Mouse (Mus musculus) forebrain, postnatal 0 days (tissue): ENCODE measurements around the gene Zmynd8. TPM values are rescaled to one million over a fixed set of nuclear protein-coding genes. Genes with fewer than 3 reads are reported as not detected.

Experiments
- ATAC-seq: fragments of 200-750 bp; cut with Nextera tagmentation; 2 replicates; pipeline ENCODE4 v1.8.0; 2017; ENCODE audit warnings: mild to moderate bottlenecking, moderate library complexity
- DNase-seq: peaks from one replicate; pipeline ENCODE4 v3.0.0-alpha.2; 2015
- H3K27ac ChIP-seq: fragments of 300-500 bp; sonication (generic); 2 replicates; pipeline ENCODE4 v1.5.1; 2014; ENCODE audit warnings: low read depth, mild to moderate bottlenecking, antibody characterized with exemption, low read length, moderate library complexity, mixed read lengths
- H3K27me3 ChIP-seq: fragments of 300-500 bp; sonication (generic); 2 replicates; pipeline ENCODE4 v1.6.1; 2014; ENCODE audit warnings: mild to moderate bottlenecking, low read length, mixed read lengths; ENCODE audit not compliant: insufficient read depth
- H3K36me3 ChIP-seq: fragments of 300-500 bp; sonication (generic); 2 replicates; pipeline ENCODE4 v1.6.1; 2014; ENCODE audit warnings: mild to moderate bottlenecking, moderate library complexity; ENCODE audit not compliant: insufficient read depth
- H3K4me1 ChIP-seq: fragments of 300-500 bp; sonication (generic); 2 replicates; pipeline ENCODE4 v1.6.1; 2014; ENCODE audit warnings: antibody characterized with exemption; ENCODE audit not compliant: insufficient read depth
- H3K4me2 ChIP-seq: fragments of 300-500 bp; sonication (generic); 2 replicates; pipeline ENCODE4 v1.6.1; 2014; ENCODE audit warnings: low read depth, mild to moderate bottlenecking, moderate library complexity
- H3K4me3 ChIP-seq: fragments of 300-500 bp; sonication (generic); 2 replicates; pipeline ENCODE4 v1.5.1; 2014; ENCODE audit warnings: low read depth, low read length, mixed read lengths
- H3K9ac ChIP-seq: fragments of 300-500 bp; sonication (generic); 2 replicates; pipeline ENCODE4 v1.6.1; 2014; ENCODE audit warnings: mild to moderate bottlenecking
- H3K9me3 ChIP-seq: fragments of 300-500 bp; sonication (generic); 2 replicates; pipeline ENCODE4 v1.6.1; 2016; ENCODE audit warnings: low read length
- CTCF ChIP-seq: sonication (generic); IDR thresholded peaks from 2 replicates; pipeline ENCODE4 v1.5.1; 2016; ENCODE audit warnings: antibody characterized with exemption, control low read depth, low read depth
- WGBS: fragments of 180-500 bp; shearing (Covaris S2); extraction: QIAGEN DNeasy Blood & Tissue Kit; methylation state at CpG from one replicate; pipeline ENCODE4 v1.1.7; 2014; 5-methylcytosine and 5-hydroxymethylcytosine counted together
- polyA plus RNA-seq: library from polyadenylated mRNA; unstranded; fragments of >200 nt; fragmentation: Nextera tagmentation; extraction: Ambion mirVana; gene quantifications from 2 replicates; pipeline ENCODE4 v1.2.1, GENCODE M21; 2015
- total RNA-seq: library from RNA; depleted of rRNA; stranded (reverse); fragments of >200 nt; gene quantifications from 2 replicates; pipeline ENCODE4 v1.2.3, GENCODE M21; 2014

The Zmynd8 gene
- total and polyA plus RNA-seq, 2 experiments from 2014 or later: 45.7 to 63.5 TPM

DNA sequence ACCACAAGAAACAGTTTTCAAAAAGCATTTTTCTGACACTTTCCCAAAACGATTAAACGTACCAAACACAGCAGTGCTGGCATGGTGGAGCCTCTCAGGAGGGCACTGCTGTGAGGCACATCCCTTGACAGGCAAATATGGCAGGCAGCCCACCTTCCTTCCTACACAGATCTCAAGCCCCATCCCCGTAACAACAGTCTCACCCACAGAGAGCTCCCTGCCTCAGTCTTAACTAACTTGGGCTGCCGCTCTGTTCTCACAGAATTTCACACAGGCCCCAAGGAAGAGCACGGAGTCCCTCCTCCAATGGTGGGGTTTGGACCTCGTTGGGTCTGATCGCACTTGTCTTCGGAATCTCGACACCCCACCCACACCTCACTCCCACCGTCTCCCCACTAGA is 56.6 kb downstream of the Zmynd8 start:
- no peaks in the 10 kb centered on the region for H3K9me3 ChIP-seq
- no peaks in the 10 kb centered on the region for H3K27me3 ChIP-seq
- no peaks in the 10 kb centered on the region for H3K4me1 ChIP-seq
- H3K4me2 ChIP-seq: no peak overlapping the region
- no peak for TF ChIP-seq CTCF
- H3K9ac ChIP-seq: no peak overlapping the region
- WGBS: 93% methylated on average over 10 of the region's 10 CpGs
- H3K27ac ChIP-seq: no peak overlapping the region
- H3K4me3 ChIP-seq: no peak overlapping the region
- DNase-seq: no peak
- no peak for ATAC-seq
- H3K36me3 ChIP-seq: peaks cover 69% of the 10 kb centered on the region

GRCm38 (mm10) chr2:165841805-165842204 is 57.0 kb downstream of the Zmynd8 start:
- Histone ChIP-seq H3K4me2 (no peak overlapping the region), H3K27ac (peak overlapping the region; percentile 29; the same call in 1 of the 2 replicates), H3K9me3 (no peaks in the 10 kb centered on the region), H3K36me3 (peaks cover 73% of the 10 kb centered on the region), H3K9ac (no peak overlapping the region), H3K4me3 (no peak overlapping the region), H3K4me1 (no peaks in the 10 kb centered on the region), H3K27me3 (no peaks in the 10 kb centered on the region)
- TF ChIP-seq CTCF: no peak
- DNase-seq: no peak
- no peak for ATAC-seq
- 89% methylated on average over 6 of the region's 6 CpGs for WGBS

GRCm38 (mm10) chr2:165840852-165841251 is 58.0 kb downstream of the Zmynd8 start:
- H3K4me3 ChIP-seq: no peak overlapping the region
- no peak overlapping the region for H3K9ac ChIP-seq
- no peak for DNase-seq
- H3K4me1 ChIP-seq: no peaks in the 10 kb centered on the region
- H3K27ac ChIP-seq: peak overlapping the region; percentile 45; the same call in 1 of the 2 replicates
- no peak for ATAC-seq
- H3K4me2 ChIP-seq: no peak overlapping the region
- no peak for TF ChIP-seq CTCF
- H3K27me3 ChIP-seq: no peaks in the 10 kb centered on the region
- no peaks in the 10 kb centered on the region for H3K9me3 ChIP-seq
- H3K36me3 ChIP-seq: peaks cover 81% of the 10 kb centered on the region
- 90% methylated on average over 7 of the region's 7 CpGs for WGBS

DNA sequence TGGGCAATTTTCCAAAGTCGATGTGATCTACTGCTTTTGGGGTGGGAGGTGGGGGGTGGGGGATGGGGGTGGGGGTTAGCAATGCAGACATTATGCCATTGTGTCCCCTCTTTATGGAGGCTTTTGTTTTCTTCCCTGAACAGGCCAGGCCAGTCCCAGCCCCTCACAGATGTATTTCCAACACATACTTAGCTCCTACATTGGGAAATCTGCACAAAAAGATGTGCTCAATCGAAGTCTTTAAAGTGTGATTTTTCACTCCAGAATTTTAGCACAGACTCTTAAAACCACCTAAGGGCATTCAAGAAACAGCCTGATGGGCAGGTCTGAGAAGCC is 59.5 kb downstream of the Zmynd8 start:
- 0 out of 2 replicates have a peak, but pooled peaks have one; percentile 26 for ATAC-seq
- no peak overlapping the region for H3K4me2 ChIP-seq
- no peak for DNase-seq
- peaks cover 81% of the 10 kb centered on the region for H3K36me3 ChIP-seq
- no peaks in the 10 kb centered on the region for H3K9me3 ChIP-seq
- no peak for TF ChIP-seq CTCF
- H3K9ac ChIP-seq: 0 out of 2 replicates have a peak overlapping the region, but pooled peaks have one; percentile 1
- H3K27ac ChIP-seq: no peak overlapping the region; the same call in 1 of the 2 replicates
- no peaks in the 10 kb centered on the region for H3K27me3 ChIP-seq
- no peaks in the 10 kb centered on the region for H3K4me1 ChIP-seq
- no peak overlapping the region for H3K4me3 ChIP-seq
- WGBS: 30% methylated on average over 2 of the region's 2 CpGs

DNA sequence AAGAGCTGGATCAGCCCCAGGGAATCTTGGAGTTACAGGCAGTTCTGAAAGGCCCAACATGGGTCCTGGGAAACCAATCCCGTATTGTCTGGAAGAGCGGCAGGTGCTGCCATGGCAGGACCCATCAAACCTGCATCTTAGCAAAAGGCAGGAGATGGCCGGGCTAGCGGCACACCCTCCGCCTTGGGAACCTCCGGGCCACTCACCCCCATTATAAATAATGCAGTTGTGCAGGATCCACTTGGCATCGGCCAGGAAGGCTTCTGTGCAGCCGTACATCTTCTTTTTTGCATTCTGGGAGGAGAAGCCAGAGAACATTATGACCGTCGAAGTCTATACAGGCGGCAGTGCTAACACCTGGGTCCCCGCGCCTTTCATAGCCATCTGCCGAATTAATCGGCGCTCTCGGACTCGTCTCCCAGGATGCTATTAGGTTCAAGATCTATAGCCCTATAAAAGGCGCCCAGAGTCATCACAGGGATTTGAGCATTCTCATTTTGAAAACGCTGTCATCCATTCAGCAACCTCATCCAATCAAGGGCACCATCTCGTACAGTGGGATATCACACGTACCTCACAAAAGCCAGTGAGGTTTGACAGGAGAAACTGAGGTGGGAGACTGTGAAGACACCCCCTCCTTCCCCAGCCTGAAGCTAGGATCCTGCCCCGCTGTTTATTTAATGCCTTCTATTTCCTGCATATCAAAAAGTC is 60.1 kb downstream of the Zmynd8 start:
- H3K27ac ChIP-seq: peak overlapping the region; percentile 66
- peak; percentile 76 for ATAC-seq

DNA sequence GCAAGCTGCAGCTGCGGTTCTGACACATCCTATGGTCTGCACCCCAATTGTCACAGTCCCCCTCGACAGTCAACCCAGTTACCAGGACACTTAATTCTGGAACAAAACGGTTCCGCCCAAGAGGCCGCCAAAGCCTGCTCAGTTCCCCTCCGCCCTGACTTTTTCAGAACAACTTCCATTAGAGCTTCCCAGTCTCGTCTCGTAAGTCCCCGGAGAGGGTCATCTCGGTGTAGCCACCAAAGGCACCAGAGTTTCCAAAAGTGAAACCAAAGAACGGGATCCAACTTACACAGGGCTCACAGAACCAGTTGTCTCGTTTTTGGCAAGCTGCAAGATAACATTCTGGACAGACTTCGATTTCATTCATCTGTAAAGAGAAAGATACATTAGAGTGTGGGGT is 64.2 kb downstream of the Zmynd8 start:
- WGBS: 92% methylated on average over 13 of the region's 13 CpGs
- no peaks in the 10 kb centered on the region for H3K27me3 ChIP-seq
- H3K27ac ChIP-seq: no peak overlapping the region
- H3K4me2 ChIP-seq: no peak overlapping the region
- no peaks in the 10 kb centered on the region for H3K9me3 ChIP-seq
- ATAC-seq (no peak), DNase-seq (no peak)
- no peak for TF ChIP-seq CTCF
- H3K4me1 ChIP-seq: no peaks in the 10 kb centered on the region
- H3K9ac ChIP-seq: no peak overlapping the region
- H3K4me3 ChIP-seq: no peak overlapping the region
- peaks cover 75% of the 10 kb centered on the region for H3K36me3 ChIP-seq

More for the DNA sequence above, 60.1 kb downstream of the Zmynd8 start:
- H3K36me3 ChIP-seq: peaks cover 82% of the 10 kb centered on the region
- H3K4me2 ChIP-seq: no peak overlapping the region
- DNase-seq: no peak
- 52% methylated on average over 23 of the region's 23 CpGs for WGBS
- H3K9ac ChIP-seq: no peak overlapping the region
- TF ChIP-seq CTCF: no peak
- no peaks in the 10 kb centered on the region for H3K9me3 ChIP-seq
- H3K27me3 ChIP-seq: no peaks in the 10 kb centered on the region
- no peaks in the 10 kb centered on the region for H3K4me1 ChIP-seq
- H3K4me3 ChIP-seq: no peak overlapping the region

DNA sequence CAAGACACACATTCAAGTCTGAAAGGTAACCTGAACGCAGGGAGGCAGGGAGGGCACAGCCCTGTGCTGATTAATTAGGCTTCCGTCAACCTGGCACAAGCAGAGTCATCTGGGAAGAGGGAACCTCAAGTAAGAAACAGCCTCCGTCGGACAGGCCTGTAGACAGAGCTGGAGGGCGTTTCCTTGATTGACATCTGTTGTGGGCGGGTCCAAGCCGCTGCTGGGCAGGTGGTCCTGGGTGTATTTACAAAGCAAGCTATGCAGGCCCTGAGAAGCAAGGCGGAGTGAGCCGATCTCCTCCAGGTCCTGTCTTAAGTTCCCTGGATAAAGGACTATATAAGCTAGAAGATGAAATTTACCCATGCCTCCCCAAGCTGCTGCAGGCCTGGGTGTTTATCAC is 65.3 kb downstream of the Zmynd8 start:
- no peak overlapping the region for H3K9ac ChIP-seq
- H3K4me1 ChIP-seq: no peaks in the 10 kb centered on the region
- H3K36me3 ChIP-seq: peaks cover 77% of the 10 kb centered on the region
- WGBS: 59% methylated on average over 9 of the region's 9 CpGs
- no peak for TF ChIP-seq CTCF
- no peak overlapping the region for H3K4me2 ChIP-seq
- H3K9me3 ChIP-seq: no peaks in the 10 kb centered on the region
- H3K4me3 ChIP-seq: no peak overlapping the region
- DNase-seq: no peak
- no peaks in the 10 kb centered on the region for H3K27me3 ChIP-seq
- no peak for ATAC-seq
- H3K27ac ChIP-seq: no peak overlapping the region
